Mouse (Mus musculus): ENCODE data around the gene Slc25a29.

- TF ChIP-seq CTCF (IDR thresholded peaks at IDR 0.05; ENCODE audit: low read depth) (no peak), EP300 (IDR thresholded peaks at IDR 0.05; ENCODE audit: low read depth) (no peak)
Measured at GRCm38 (mm10) chr12:108816569-108816968, 19.1 kb downstream of the Slc25a29 start.
